Mouse (Mus musculus): ENCODE results near the gene Tom1l2. TPM values are rescaled to one million over a fixed set of nuclear protein-coding genes. Genes with fewer than 3 reads are reported as not detected.

The Tom1l2 gene
- total RNA-seq, 2 experiments from 2014 or later = 86.8 to 90.6 TPM

DNA sequence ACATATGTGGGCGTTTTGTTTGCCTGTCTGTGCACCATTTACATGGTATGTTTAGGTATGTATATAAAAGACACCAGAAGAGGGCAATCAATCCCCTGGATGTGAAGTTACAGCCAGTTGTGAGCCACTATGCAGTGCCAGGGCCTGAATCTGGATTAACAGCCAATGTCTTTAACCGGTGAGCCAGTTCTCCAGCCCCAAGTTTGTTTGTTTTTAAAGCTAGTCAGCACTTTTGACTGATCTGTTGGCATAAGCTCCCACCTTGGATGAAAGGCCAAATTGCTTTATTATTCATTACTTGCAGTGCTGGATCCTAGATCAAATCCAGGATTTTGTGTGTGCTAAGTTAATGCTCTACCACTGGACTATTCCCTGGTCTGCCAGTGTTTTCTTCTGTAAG is 1.3 kb downstream of the Tom1l2 start:
- intact Hi-C loops (cut with DNase I) = no loop called here

DNA sequence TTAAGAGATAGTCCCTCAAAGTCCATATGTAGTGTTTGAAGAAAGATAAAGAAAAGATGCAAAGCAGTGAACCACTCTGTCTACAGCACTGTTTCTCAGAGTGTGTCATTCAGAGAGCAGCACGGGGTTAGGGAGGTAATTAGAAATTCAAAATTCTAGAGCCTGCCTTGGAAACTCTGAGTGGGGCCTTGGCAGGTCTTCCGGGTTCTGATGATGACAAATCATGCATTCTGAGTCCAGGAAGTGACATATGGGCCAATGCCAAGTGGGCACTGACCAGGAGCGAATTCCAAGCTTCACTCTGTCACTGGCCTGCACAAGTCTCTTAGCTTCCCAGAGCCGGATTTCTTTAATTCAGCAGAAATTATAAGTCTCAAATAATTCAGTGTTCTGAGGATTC is 6.2 kb downstream of the Tom1l2 start:
- DNase-seq = peak; percentile 78
- intact Hi-C loops (cut with DNase I) = no loop called here

More for the DNA sequence above, 1.3 kb downstream of the Tom1l2 start:
- no peak for DNase-seq

DNA sequence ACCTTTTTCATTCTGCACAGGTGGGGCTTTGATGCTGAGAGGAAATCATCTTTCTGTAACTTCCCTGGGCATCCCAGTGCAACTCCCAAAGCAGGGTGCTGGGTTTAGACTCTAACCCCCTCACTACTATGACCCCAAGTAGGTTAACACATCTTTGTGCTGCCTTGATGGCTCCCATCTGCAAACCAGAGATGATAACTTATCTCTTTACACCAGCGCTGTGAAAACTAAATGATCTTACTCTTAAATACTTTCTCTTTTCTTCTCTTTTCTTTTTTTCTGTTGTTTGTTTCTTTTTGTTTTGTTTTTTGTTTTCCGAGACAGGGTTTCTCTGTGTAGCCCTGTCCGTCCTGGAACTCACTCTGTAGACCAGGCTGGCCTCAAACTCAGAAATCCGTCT is 6.8 kb downstream of the Tom1l2 start:
- intact Hi-C loops (cut with DNase I) = no loop called here
- DNase-seq = no peak

DNA sequence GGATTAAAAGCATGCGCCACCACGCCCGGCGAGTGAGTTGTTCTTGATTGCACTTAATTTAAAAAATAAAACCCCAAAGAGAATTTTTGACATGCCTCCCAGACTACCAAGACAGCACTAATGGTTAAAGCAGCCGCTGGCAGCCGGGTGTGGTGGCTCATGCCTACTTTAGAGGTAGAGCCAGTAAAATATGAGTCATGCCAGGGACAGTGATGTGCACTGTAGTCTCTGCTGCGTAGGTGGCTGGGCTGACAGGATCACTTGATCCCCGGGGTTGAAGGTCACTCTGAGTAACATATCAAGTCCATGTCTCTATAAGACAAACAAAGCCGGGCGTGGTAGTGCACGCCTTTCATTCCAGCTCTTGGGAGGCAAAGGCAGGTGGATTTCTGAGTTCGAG is 13.3 kb downstream of the Tom1l2 start:
- intact Hi-C loops (cut with DNase I) = no loop called here
- no peak for DNase-seq

DNA sequence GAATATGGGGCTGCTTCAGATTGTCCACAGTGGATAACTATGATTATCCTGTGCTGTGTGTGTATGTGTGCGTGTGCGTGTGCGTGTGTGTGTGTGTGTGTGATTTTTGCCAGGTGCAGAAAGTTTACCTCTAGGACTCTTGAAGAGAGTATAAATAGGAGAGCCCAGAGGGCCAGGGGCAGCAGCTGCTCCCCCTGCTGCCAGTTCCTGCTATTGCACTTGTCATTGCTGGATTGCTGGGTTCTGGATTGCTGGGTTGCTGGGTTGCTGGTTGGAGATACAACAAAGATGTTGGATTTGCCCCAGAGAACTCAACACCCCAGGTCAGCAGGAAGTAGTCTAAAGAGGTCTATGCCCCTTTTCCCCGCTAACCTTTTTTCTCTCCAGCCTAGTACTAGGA is 14.4 kb downstream of the Tom1l2 start:
- peak; percentile 42 for DNase-seq
- intact Hi-C loops (cut with DNase I) = no loop called here

DNA sequence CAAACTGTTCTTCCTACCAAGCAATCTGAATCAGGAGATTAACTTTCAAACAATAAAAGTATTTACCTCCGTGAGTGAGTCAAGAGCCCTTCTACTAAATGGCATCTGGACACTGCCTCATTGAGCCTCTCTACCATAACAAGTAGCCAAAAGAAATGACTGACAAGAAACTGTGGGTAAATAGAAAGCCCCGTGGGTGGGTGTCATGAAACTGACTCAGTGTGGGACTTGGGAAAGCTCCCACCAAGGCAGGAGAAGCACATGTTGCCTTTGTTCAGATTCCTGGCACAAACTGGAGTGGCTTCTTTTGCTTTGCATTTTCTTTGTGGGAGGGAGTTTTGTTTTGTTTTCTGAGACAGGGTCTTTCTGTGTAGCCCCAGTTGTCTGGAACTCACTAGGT is 16.9 kb downstream of the Tom1l2 start:
- no peak for DNase-seq
- intact Hi-C loops (cut with DNase I) = no loop called here

DNA sequence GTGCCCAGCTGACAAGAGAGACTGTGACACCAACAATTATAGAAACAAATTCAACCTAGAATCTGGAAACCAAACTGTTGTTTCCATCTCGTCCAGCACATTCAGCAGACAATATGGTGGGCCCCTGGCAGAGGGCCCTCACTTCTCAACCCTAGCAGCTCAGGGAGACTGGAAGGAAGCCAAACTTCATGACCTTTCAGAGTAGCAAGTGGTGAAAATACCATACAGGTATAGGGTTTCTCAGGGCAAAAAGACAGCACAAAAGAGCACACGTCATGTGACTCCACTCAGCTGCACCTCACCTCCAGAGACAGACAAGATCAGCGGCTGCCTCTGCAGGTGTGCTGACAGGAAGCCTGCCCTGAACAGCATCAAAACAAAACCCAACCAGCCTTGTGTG is 18.6 kb downstream of the Tom1l2 start:
- DNase-seq = no peak
- intact Hi-C loops (cut with DNase I) = no loop called here

DNA sequence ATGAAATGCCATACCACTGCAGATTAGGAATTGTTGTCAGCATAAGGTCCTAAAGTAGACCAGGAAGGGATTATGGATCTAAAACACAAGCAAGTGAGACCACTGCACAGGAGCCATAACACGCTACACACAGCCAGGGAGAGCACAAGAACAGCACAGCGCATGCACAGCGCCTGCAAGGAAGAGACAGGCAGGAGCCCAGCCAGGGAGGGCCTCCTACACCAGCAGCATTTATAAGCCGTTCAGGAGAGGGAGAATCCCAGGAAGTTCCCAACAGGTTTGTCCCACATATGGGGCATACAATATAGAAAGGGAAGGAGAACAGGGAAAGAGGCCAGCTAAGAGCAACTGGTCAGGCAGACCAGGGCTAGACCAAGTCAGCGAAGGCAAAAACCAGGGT is 19.2 kb downstream of the Tom1l2 start:
- intact Hi-C loops (cut with DNase I) = no loop called here
- DNase-seq = no peak

DNA sequence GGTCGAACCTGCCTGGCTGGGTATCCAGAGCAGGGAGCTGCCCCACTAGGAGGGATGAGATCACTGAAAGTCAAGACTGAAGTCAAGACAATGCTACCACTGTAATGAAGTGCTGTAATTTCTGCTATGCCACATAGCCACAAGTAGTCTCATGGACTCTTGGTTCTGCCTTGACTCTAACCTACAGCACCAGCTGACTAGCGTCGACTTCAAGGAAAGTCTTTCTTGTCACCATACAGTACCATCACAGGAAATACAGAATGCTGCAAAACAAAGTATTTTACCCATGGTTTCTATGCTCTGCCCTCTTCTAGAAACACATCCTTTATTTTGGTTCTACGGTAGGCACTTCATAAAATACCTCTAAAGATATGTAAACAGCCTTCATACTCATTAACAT is 22.2 kb downstream of the Tom1l2 start:
- intact Hi-C loops (cut with DNase I) = no loop called here
- no peak for DNase-seq

DNA sequence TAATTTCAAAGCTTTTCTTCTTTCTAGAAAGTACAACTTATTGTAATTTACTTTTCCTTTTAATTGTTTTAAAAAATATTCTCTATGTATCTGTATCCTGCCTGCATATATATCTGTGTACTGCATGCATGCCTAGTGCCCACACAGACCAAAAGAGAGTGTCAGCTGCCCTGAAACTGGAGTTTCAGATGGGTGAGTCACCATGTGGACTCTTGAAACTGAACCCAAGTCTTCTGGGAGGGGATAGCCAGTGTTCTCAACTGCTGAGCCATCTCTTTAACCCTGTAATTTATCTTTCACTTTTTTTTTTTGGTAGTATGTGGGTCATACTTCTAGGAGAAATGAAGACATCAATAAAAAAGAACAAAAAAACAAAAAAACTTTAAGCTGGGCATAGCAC is 29.0 kb downstream of the Tom1l2 start:
- DNase-seq = no peak
- intact Hi-C loops (cut with DNase I) = no loop called here

DNA sequence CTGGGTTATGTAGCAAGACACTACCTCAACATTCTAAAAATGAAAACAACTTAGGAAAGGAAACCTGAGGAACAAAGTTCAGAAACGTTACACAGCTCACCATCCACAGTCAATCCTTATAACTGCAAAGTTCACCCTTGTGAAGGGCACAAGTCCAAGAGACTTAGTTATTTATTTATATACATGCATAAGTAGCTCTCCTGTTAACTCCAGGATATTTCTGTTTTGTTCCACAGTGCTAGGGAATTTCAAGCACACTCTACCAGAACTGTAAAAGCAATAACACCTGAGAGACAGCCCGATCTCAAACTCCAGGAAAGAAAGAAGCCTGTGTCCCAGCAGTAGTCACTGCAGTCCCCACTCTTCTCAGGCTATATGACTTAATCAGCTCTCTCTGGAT is 31.3 kb downstream of the Tom1l2 start:
- intact Hi-C loops (cut with DNase I) = no loop called here

DNA sequence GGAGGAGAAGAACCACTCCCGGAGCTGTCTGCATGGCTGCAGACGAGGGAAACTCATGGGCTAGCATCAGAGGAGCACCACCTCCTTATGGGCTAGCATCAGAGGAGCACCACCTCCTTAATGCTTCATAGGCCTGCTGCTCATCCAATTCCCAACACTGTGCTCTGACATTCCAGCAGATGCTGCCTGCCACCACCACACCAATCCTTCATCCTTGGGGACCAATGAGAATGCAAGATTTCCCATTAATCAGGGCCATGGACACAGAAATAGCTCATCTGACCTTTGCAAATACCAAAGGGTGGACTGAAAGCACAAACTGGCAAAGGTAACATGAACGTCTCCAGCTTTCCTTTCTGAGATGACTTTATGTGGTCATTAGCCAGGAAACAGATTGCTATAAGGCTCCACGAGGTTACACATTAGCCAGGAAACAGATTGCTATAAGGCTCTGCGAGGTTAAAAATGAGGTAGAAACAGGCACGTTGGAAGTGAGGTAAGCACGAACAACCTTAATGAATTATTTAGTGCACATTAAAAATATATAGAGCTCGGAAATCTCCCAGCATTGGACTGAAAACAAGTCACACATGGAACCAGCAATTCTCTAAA is 32.2 kb downstream of the Tom1l2 start:
- no peak for DNase-seq
- intact Hi-C loops (cut with DNase I) = no loop called here

More for the DNA sequence above, 31.3 kb downstream of the Tom1l2 start:
- DNase-seq = no peak

DNA sequence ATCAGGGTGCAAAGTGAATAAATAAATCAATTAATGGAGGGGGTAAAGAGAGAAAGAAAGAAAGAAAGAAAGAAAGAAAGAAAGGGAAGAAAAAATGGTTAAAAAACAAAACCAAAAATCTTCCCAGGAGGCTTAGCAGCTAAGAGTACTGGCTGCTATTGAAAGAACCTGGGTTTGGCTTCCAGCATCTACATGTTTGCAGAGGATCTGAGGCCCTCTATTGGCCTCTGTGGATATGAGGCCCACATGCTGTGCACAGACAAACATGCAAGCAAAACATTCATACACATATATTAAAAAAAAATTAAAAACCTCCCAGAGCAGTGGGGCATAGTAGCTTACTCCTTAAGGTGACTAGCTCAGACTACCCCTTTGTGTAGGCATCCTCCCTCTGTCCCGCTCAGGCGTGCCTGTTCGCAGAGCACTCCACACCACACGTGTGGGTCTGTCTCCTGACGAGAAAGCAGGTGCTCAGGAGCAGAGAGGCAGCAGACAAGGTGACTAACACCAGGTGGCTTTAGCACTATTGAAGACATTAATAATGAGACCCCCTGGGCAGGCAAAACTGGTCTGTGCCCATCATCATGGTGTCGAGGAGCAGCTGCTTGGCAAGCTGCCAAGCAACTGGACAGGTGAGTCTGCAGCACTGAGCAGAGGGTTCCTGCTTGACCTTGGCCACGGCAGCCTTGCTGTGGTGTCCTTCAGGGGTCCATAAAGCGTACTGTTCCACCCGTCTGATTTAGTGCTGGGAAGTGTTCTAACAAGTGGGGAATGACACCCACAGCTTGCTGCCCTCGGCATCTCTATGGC is 33.2 kb downstream of the Tom1l2 start:
- intact Hi-C loops (cut with DNase I) = no loop called here

DNA sequence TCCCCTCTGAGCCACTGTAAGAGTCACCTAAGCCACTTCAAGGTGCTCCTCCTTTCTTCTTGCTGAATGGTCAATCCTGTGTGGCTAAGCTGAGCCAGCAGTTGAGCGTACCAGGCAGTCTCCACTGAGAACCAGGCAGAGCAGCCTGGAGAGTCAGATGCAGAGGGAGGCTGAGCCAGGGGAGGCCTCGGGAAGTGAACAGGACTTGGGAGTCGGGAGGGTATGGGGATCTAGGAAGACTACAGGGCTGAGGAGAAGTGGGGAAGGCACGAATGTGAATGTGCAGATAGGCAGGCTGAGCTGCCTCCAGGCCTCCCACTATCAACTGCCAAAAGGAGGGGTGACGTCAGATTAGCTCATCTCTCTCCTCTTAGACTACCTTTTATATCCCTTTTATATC is 34.0 kb downstream of the Tom1l2 start:
- intact Hi-C loops (cut with DNase I) = no loop called here
- DNase-seq = no peak

More for the DNA sequence above, 33.2 kb downstream of the Tom1l2 start:
- no peak for DNase-seq

DNA sequence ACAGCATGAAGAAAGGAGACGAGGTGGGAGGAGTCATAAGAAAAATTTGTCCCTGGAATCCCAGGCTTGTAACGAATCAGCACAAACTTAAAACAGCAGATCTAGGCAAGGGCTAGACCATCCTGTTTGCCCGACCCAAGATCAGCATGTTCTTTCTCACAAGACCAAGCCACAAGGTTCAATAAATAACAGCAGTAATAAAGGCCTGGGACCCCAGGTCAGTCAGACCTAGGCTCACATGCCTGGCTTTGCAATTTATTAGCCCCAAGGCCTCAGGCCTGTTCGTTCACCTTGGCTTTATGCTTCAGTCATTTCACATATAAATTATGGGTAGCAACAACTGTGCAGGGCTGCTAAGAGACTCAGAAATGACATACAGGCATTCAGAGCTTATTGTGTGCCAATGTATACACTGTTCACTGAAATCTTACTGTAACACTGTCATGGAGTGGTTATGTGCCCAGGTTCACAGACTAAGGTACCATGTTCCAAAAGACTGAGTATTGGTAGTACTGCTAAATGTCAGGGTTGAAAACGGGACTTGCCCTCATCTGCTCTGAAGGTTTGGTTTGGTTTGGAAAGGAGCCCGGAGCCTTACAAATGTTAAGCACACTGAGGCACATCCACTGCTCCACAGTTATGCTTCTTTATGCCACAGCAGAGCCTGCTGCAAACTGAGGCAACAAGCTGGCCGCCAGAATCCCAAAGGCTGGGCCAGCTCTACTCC is 35.2 kb downstream of the Tom1l2 start:
- intact Hi-C loops (cut with DNase I) = no loop called here

DNA sequence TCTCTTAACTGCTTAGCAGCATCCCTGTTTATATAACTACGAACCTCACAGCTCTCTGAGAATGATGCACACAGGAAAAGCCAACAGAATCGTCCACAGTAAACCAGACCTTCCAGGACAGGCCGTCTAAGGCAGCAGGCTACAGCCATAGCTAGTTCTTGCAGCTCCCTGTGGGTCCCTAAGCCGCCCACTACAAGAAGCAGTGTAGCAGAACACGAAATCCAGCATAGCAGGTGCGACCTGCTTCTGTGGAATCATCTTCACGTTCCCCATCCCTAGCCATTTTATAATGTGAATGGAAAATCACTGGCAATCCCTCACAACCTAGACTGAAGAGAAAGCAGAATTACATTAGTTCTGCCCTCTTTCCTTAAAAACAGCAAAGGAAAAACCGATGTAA is 35.8 kb downstream of the Tom1l2 start:
- DNase-seq = no peak
- intact Hi-C loops (cut with DNase I) = no loop called here

More for the DNA sequence above, 35.2 kb downstream of the Tom1l2 start:
- DNase-seq = no peak

DNA sequence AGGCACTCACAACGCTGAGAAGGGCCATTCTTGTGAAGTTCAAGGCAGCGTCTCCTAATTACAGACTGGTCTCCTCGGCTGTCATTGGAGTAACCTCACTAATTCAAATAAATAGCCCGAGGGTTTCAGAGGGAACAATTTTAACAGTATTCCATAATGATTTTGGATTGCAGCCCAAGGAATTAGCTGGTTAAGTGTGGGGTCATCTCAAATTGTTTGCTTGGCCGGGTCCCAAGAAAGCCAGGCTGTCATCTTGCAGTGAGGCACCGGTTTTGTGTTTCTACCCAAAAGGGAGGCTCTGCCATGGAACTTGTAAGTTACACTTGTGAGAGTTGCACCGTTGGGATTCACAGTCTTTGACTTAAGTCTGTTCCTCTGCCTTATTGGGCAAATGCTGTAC is 36.5 kb downstream of the Tom1l2 start:
- DNase-seq = peak; percentile 67
- intact Hi-C loops (cut with DNase I) = no loop called here

DNA sequence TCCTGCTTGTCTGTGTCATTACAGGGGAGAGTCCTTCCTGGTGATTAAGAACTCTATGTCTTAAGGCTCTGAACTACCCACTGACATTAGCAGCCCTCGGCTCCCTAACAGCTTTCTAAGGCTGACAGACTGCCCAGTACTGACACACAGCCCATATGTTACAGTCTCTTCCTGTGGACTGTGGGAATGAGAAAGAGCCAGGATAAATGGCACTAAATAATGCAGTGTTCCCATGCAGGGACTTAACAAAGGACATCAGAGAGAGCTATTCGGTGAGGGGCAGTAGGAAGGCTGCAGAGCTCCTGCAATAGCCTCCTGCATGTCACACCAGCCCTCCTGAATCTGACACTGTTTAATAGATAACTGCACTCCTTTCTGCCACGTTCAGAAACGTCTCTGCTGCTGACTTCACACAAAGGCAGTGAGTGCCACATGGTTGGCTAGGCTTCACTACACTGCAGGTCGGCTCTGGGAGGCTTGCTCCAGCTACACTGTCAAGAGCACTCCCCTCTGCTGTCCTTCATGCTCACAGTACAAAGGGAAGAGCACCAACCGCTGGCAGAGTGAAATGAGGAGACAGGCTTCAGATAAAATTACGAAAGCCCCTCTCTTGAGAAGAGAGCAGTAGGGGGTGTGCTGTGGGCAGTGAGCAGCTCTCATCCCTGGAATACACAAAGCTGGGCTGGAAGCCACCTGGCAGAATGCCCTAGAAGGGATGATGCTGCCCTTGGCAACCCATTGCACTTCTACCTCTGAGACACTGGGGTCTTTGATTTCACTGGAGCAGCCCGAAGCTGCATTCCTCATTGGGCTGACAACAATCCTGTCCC is 41.5 kb downstream of the Tom1l2 start:
- peak; percentile 99 for DNase-seq
- intact Hi-C loops (cut with DNase I) = no loop called here

DNA sequence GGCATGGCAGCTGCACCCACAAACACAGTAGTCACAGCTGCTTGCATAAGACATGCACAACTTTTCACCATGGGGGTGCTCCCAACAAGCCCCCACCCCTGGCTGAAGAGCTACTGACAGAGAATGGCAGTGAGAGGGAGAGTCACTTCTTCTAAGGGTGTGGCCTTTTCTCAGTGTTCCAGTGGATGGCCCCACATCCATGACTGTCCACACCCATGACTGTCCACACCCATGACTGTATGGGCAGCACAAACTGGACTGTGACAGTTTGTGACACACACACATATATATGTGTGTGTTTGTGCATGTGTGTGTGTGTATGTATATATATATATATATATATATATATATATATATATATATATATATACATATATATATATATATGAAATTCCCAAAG is 42.8 kb downstream of the Tom1l2 start:
- intact Hi-C loops (cut with DNase I) = loop anchor here (10.0 kb wide), 1 partner anchor 105 kb away; the partner anchor contains the start of genes Atpaf2 and Gid4
- DNase-seq = no peak

DNA sequence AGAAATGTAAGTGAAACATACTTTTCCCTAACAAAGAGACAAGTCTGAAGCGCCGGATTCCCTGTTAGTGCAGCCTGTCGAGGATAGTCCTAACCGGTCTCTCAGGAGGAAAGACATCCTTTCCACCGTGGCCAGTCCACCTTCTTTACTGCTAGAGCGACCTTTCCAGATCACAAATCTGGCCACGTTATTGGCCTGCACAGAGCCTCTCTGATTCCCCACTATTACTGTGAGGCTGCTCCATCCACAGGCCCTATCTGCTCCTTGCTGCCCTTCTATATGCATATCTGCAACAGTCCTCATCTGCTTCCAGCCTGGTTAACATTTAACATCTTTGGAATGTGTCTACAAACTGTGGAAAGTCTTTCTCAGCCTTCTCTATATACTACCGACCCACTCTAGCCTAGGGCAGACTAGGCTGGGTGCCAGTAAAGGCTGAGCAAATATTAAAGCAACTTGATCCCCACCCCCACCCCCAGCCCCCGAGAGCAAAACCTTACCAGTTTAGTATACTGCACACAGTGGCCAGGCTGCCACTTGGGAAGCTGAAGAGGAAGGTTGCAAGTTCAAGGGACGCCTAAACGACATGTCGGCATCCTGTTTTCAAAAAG is 44.1 kb downstream of the Tom1l2 start:
- intact Hi-C loops (cut with DNase I) = loop anchor here (10.0 kb wide), 1 partner anchor 106 kb away; the partner anchor contains the start of genes Atpaf2 and Gid4

More for the DNA sequence above, 44.1 kb downstream of the Tom1l2 start:
- no peak for DNase-seq
